Mouse (Mus musculus): ENCODE data around the gene Mkrn3.

Gene Mkrn3

DNA sequence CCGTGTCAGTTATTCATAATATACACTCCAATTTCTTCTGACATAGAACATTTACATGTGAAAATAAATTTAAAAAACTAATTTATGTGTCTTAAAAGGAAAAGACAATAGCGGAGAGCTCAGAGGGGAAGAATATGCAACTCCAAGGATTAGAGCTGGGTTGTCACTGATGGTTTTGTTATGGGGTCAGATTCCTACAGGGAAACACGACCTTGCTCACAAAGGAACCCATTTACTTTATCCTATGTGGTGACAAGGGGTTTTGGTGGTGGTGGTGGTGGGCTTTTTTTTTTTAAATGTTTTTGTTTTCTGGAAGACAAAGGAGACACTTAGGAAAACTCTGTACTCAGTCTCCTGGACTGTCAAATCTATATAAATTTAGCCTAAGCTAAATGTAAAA lies 12.1 kb downstream of the Mkrn3 start:
- POLR2A ChIA-PET = interaction anchor here in 1 of 4 experiments (1.2 kb wide), 1 partner anchor 12 kb away, joined by 4 read pairs; the partner anchor contains the start of gene Mkrn3
- CTCF ChIA-PET = no interaction called here

DNA sequence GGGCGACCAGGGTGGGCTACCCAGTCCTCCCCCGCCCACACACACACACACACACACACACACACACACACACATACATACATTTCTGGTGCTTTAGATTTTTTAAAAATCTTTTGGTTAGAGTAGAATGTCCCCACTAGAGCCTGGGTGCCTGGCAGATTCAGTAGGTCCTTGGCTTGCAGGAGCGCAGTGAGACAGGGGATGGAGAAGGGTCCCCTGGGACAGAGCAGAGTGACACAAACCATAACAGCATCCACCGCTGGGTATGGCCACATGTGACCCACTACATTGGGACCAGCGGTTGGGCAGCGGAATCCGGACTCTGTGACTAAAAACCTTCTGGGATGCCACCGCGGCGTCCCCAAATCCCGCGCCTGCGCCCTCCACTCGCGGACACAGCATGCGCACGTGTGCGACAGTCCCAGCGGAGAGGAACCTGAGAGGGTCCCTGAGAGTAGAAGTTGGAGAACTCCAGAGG lies 13.3 kb downstream of the Mkrn3 start:
- ChIA-PET CTCF (no interaction called here), POLR2A (no interaction called here)

DNA sequence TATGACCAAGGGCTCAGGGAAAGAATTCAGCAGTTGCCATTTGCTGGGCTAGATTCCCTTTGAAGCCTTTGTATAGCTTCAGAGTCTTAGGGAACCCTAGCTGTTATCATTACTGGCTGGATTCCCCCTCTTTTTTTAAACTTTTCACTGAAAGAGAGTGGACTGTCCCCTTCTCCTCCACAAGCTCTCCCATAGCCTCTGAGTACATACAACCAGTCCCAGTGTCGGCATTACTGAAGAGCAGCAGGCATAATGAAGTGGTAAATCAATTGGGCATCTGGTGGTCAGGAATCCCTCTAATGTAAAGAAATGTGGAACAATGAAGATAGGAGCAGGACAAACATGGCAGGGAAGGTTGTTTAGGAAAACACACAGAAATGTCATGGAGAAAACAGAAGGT lies 27.7 kb downstream of the Mkrn3 start:
- ChIA-PET CTCF (interaction anchor here in 1 of 4 experiments (1.6 kb wide), 1 partner anchor 8 kb away, joined by 6 read pairs; no protein-coding TSS in a partner anchor), POLR2A (interaction anchor here in 1 of 4 experiments (1.0 to 1.3 kb wide), 2 partner anchors 11 to 15 kb away, joined by 3 read pairs; partner anchors contain the start of gene Magel2)

DNA sequence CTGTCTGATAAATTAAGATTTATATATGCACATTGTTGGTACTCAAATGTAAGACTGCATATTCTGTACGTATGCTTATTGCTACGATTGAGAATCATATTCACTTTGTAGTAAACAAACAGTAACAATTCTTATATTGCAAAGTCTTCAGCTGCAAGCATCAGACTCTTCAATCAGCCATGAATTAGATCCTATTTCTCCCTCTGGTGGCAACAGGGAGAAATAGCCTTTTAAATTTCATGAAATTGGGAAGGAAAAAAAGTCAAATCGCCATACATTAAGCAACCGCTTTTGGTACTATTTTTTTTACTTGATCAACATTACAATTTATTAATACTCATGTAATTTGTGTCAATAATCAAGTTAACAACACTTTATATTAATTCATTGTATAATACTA lies 31.6 kb downstream of the Mkrn3 start:
- ChIA-PET CTCF (interaction anchor here in 2 of 4 experiments (0.9 to 1.2 kb wide), 3 partner anchors 8 to 157 kb away, joined by 3 read pairs; no protein-coding TSS in a partner anchor), POLR2A (interaction anchor here in 1 of 4 experiments (1.7 kb wide), 1 partner anchor 12 kb away, joined by 4 read pairs; the partner anchor contains the start of gene Magel2)

DNA sequence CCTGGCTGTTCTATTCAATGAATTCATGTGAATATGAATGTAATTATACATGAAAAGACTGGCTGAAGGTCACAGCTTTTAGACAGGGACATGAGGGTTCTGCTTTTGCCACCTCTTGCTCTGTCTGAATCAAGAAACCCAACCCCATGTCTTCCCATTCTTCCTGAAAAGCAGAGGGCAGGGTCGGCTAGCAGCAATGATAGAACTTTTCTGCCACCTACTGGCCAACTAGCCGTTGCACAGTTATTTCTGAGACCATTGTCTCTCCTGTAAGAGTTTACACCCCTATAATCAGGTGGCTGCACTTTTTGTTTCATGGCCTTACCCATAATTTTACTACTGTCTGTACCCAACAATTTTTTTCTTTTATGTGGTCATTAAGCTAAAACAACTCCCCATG lies 37.5 kb downstream of the Mkrn3 start:
- POLR2A ChIA-PET = no interaction called here
- CTCF ChIA-PET = interaction anchor here in 1 of 4 experiments (1.4 kb wide), 1 partner anchor 1654 kb away, joined by 3 read pairs; no protein-coding TSS in a partner anchor

DNA sequence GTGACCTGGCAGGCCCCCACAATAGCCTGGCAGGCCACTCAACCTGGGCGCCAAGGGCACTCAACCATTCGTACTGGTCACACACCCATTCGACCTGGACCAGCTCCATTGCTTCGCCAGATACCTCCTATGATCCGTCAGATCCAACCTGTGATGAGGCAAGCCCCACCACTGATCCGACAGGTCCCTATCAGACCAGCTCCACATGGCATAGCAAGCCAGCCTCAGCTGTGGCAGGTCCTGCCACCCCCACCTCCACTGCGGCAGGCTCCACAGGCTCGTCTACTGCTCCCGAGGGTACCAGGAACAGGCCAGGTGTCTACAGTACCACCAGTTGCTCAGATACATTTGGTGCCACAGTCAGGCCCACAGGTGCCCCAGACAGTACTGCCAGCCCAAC lies 41.4 kb downstream of the Mkrn3 start:
- POLR2A ChIA-PET = no interaction called here
- CTCF ChIA-PET = interaction anchor here in 1 of 4 experiments (1.0 to 1.3 kb wide), 2 partner anchors 22 to 169 kb away, joined by 3 to 6 read pairs; no protein-coding TSS in a partner anchor

DNA sequence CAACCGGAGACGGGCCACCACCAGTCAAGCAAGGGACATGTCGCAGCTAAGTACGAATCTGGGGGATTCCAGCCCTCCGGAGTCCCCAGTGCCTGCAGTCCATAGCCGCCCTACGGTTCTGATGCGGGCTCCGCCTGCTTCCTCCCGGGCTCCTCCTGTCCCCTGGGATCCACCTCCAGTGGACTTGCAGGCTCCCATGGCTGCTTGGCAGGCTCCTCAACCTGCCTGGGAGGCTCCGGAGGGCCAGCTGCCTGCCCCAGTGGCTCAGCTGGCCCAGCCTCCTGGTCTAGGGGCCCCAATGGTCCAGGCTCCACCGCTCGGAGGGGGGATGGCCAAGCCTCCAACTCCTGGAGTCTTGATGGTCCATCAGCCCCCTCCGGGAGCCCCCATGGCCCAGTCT lies 42.6 kb downstream of the Mkrn3 start:
- CTCF ChIA-PET = interaction anchor here (0.6 to 1.8 kb wide), 10 partner anchors 14 to 150 kb away, joined by 3 to 10 read pairs (median 4); no protein-coding TSS in a partner anchor
- POLR2A ChIA-PET = interaction anchor here in 3 of 4 experiments (0.7 to 1.6 kb wide), 6 partner anchors 10 to 147 kb away, joined by 3 to 9 read pairs (median 4); partner anchors contain the start of gene Mkrn3 (in 1 of the 3)

DNA sequence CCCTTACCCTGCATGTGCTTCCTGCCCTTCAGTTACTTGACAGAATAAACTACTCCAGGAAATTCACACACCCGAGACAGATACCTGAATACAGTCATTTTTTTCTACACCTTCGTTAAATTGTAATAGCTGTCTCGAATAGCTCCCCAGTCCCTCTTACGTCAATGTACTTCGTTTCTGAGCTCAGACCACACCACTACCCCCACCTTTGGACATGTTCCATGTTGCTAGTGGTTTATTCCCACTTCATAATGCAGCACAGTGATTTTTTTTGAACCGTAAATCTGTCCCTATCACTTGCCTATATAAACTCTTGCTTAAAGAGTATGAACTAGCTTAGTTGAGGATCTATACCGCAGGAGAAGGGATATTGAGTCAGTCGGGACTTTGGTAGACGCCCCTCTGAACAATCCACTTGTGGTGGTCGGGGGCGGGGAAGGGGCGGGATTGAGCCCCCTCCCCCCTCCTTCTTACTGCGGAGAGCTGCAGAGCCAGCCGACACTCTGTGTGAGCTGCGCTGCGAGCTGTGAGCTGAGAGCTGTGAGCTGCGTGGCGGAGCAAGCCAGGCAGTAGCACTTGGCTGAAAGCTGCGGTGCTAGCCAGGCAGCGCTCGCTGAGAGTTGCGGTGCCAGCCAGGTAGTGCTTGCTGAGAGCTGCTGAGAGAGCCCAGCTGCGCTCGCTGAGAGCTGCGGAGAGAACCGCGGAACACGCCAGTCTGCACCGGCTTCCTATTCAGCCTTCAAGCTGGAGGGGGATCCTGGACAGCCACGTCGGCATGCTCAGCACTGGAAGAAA lies 43.2 kb downstream of the Mkrn3 start, which contains the start of gene Magel2:
Gene Magel2, plus strand, starts transcription at position 501 of the 795 bp plus-strand sequence.
- ChIA-PET CTCF (interaction anchor here (0.6 to 1.8 kb wide), 13 partner anchors 14 to 167 kb away, joined by 3 to 10 read pairs (median 4); partner anchors contain the start of gene Mkrn3 (in 1 of the 4)), POLR2A (interaction anchor here in 3 of 4 experiments (0.6 to 1.6 kb wide), 8 partner anchors 11 to 169 kb away, joined by 3 to 9 read pairs (median 3); partner anchors contain the start of gene Mkrn3 (in 1 of the 3))

DNA sequence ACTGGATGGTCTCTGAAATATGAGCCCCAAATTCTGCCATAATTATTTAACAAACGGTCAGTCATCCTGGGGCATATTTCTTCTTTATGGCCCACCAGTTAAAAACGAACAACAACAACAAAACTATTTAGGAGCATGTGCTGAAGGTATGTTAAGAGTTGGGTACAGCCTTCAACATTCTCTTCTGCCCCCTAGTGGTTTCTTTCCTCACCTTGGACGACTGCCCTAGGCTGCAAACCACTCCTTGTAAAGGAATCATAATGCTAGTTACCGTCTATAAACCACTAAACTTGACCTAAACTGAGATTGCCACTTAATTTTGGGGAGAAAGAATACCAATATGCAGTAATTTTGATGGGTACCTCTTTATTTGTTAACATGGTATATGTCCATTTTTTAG lies 44.3 kb downstream of the Mkrn3 start:
- CTCF ChIA-PET = interaction anchor here in 3 of 4 experiments (1.1 to 1.8 kb wide), 4 partner anchors 44 to 166 kb away, joined by 3 to 8 read pairs (median 4); partner anchors contain the start of gene Mkrn3 (in 1 of the 3)

More for the DNA sequence above, 44.3 kb downstream of the Mkrn3 start:
- POLR2A ChIA-PET = no interaction called here
